19 mouse cellular contexts compared by ENCODE assay signal in the genomic region with DNA sequence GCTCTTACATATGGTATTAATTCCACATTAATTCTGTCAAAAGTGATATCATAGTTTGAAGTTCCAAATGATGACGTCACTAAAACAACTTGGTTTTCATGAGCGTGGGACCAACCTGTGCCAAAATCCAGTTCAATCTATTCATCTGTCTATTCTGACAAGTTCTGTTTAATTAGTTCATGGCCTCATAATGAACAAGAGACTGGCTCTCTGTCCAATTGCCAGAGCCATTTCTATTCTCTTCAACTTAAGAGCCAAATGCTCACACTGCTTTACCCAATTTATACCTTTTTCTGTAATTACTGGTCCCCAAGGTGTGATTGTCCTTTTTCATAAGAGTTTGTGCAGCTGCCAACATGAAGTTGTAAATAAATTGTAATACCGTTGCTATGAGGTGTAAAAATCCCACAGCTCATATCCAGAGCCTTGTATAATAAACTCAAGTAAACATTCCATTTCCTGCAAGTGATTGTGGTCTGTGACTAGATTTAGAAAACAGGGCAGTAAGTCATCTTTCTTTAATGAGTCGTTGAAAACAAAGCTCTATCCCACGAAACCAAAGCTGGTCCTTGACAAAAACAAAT.
"Had no signal": no experiment of that assay in that cellular context is flagged by ENCODE, and none has a peak within 500 bp of the region (broad histone marks: within the 10 kb centered on the region; RNA-seq: fewer than 3 reads in every experiment).

No protein-coding gene starts in this region.

- H3K27ac ChIP-seq: kidney, embryonic 15.5 days; layer of hippocampus, adult 2 months; liver, embryonic 13.5 days; midbrain, embryonic 10.5 days; stomach, embryonic 15.5 days had no signal

- ATAC-seq: intestine, postnatal 0 days; lung, postnatal 0 days had no signal

- H3K4me1 ChIP-seq: kidney, embryonic 15.5 days; liver, embryonic 13.5 days; megakaryocyte, embryonic 14.5 days; midbrain, embryonic 10.5 days; stomach, embryonic 15.5 days had no signal

- H3K4me2 ChIP-seq: kidney, embryonic 15.5 days; liver, embryonic 13.5 days; lung, embryonic 14.5 days; stomach, embryonic 15.5 days had no signal

- H3K4me3 ChIP-seq: kidney, embryonic 15.5 days; layer of hippocampus, adult 2 months; liver, embryonic 13.5 days; megakaryocyte, embryonic 14.5 days; midbrain, embryonic 10.5 days; stomach, embryonic 15.5 days had no signal

- H3K9me3 ChIP-seq: kidney, embryonic 15.5 days; liver, embryonic 13.5 days; megakaryocyte, embryonic 14.5 days; midbrain, embryonic 10.5 days; stomach, embryonic 15.5 days had no signal

- H3K9ac ChIP-seq: kidney, embryonic 15.5 days; liver, embryonic 13.5 days; lung, embryonic 14.5 days; stomach, embryonic 15.5 days had no signal

- DNase-seq: kidney, adult 8-10 months; kidney, postnatal 14 days; kidney, postnatal 4 days; layer of hippocampus, adult 9-11 months; liver, embryonic 13.5 days; lung, embryonic 14.5 days; lung, postnatal 36 days; midbrain, embryonic 14.5 days; retina, postnatal 1 day; right cerebral cortex, postnatal 25 days; spleen, adult 18-20 months; thymus, postnatal 36 days had no signal

- H3K27me3 ChIP-seq: kidney, embryonic 15.5 days; liver, embryonic 13.5 days; megakaryocyte, embryonic 14.5 days; stomach, embryonic 15.5 days had no signal

- H3K36me3 ChIP-seq: kidney, embryonic 15.5 days; liver, embryonic 13.5 days; midbrain, embryonic 10.5 days; stomach, embryonic 15.5 days had no signal
